Mouse (Mus musculus): ENCODE results near the gene Tax1bp3. TPM values are rescaled to one million over a fixed set of nuclear protein-coding genes. Genes with fewer than 3 reads are reported as not detected.

Gene Tax1bp3
- polyA plus RNA-seq, 1 experiment from 2014 or later: 236 TPM

DNA sequence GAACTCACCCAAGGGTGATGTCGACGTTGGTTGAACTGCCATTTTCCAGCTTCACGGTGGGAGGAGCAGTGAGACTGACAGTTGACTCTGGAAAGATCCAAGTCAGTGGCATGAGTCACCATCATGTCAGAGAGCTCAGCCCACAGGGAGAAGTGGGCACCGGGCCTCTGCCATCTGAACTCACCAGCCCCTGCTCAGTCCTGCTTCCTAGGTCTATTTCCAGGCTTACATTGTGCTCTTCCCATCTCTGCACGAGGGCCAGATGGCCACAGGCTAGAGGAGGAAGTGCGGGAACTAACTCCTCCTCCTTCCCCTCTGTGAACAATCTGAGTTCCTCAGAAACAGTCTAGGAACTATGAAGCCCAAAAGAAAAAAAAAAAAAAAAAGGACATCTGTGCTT, 16.2 kb downstream of the Tax1bp3 start:
- H3K27me3 ChIP-seq (replicated peaks; ENCODE audit: control insufficient read depth, insufficient read depth, low read length): no peaks in the 10 kb centered on the region
- H3K27ac ChIP-seq (ENCODE audit: low read length): no peak overlapping the region
- no peaks in the 10 kb centered on the region for H3K9me3 ChIP-seq (ENCODE audit: control insufficient read depth, low read length)
- no peaks in the 10 kb centered on the region for H3K36me3 ChIP-seq (ENCODE audit: control insufficient read depth, insufficient read depth, low read length)
- no peak overlapping the region for H3K4me2 ChIP-seq (ENCODE audit: low read depth, low read length)
- H3K4me1 ChIP-seq (ENCODE audit: control insufficient read depth, insufficient read depth, low read length): peaks cover 3% of the 10 kb centered on the region; the same call in 1 of the 2 replicates
- no peak overlapping the region for H3K4me3 ChIP-seq (ENCODE audit: low read length)
- ATAC-seq: no peak
- 73% methylated on average over 6 of the region's 6 CpGs for WGBS
- no peak overlapping the region for H3K9ac ChIP-seq (ENCODE audit: low read depth, low read length)

DNA sequence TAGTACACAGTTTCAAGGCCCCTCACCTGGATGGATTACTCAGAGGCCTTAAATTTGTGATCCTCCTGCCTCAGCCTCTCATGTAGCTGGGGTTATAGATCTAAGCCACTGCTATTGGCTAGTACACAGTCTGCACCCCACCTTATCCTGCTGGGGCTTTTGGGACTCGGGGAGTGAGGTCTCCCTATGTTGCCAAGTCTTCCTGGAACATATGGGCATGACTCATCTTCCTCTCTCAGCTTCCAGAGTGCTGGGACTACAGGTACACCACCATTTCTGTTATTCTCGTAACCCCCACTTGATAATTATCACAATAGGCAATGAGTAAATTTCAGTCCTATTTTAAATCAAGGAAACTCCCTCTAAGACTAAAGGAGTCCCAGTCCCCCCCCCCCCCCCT, 17.6 kb downstream of the Tax1bp3 start:
- 81% methylated on average over 2 of the region's 2 CpGs for WGBS

DNA sequence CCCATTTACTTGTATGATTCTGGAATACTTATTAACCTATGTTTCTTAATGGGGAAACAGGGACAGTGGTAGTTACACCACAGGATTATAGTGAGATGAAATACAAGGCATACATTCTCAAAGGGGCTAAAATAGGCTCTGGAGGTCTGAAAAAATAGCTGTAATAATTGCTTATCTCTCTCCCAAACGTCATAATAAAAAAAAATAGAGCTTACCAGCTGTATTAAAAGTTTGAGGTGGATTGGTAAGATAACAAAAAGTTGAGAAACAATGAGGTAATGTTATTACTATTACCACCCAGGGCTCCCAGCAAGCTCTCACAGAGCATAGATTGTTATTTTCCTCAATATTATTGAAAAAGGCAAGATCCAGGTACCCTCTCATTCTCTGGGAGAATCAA, 21.3 kb downstream of the Tax1bp3 start:
- H3K27me3 ChIP-seq (replicated peaks; ENCODE audit: control insufficient read depth, insufficient read depth, low read length): no peaks in the 10 kb centered on the region
- 0% methylated on average over 1 of the region's 1 CpGs for WGBS
- peak overlapping the region; percentile 88 for H3K4me2 ChIP-seq (ENCODE audit: low read depth, low read length)
- H3K4me1 ChIP-seq (ENCODE audit: control insufficient read depth, insufficient read depth, low read length): peaks cover 14% of the 10 kb centered on the region
- peak overlapping the region; percentile 85 for H3K9ac ChIP-seq (ENCODE audit: low read depth, low read length)
- no peak for ATAC-seq
- H3K27ac ChIP-seq (ENCODE audit: low read length): no peak overlapping the region
- peak overlapping the region; percentile 88 for H3K4me3 ChIP-seq (ENCODE audit: low read length)
- no peaks in the 10 kb centered on the region for H3K9me3 ChIP-seq (ENCODE audit: control insufficient read depth, low read length)
- H3K36me3 ChIP-seq (ENCODE audit: control insufficient read depth, insufficient read depth, low read length): no peaks in the 10 kb centered on the region

More for the DNA sequence above, 17.6 kb downstream of the Tax1bp3 start:
- no peak overlapping the region for H3K9ac ChIP-seq (ENCODE audit: low read depth, low read length)
- H3K36me3 ChIP-seq (ENCODE audit: control insufficient read depth, insufficient read depth, low read length): no peaks in the 10 kb centered on the region
- no peaks in the 10 kb centered on the region for H3K27me3 ChIP-seq (replicated peaks; ENCODE audit: control insufficient read depth, insufficient read depth, low read length)
- no peak overlapping the region for H3K4me2 ChIP-seq (ENCODE audit: low read depth, low read length)
- H3K27ac ChIP-seq (ENCODE audit: low read length): no peak overlapping the region
- H3K9me3 ChIP-seq (ENCODE audit: control insufficient read depth, low read length): no peaks in the 10 kb centered on the region
- ATAC-seq: no peak
- H3K4me1 ChIP-seq (ENCODE audit: control insufficient read depth, insufficient read depth, low read length): peaks cover 7% of the 10 kb centered on the region
- H3K4me3 ChIP-seq (ENCODE audit: low read length): no peak overlapping the region

DNA sequence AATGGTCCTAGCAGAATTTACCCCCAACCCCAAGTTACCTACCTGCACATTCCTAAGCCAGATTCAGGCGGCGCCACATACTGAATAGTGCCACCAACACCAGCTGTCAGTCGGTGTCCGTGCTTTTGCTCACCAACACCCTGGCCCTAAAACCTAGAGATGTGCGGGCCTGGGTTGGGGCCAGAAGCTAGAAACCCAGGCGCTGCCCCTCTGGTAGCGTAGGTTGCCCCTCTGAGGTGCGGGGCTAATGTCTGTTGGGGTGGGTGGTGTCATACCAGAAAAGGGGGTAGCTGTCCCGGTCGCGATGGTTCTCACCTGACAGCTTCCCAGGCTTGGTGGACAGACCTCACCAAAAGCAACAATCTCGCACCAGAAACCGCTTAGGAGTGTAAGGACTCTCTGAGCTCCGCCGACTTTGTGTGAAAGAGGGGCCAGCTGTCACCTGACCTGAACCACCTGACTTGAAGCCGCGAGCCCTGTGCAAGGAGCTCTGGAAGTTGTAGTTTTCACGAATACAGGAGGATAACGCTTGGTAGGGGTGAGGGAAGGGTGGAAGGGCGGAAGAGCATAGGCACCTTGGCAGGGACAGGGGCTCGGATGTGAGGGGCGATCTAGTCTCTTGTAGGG, 21.8 kb downstream of the Tax1bp3 start, which contains the start of gene Ctns:
Gene Ctns (minus strand): TSS at position 440 of the 627 bp plus-strand sequence.
- Histone ChIP-seq H3K4me2 (ENCODE audit: low read depth, low read length) (peak within 1 kb of the TSS; percentile 92), H3K36me3 (ENCODE audit: control insufficient read depth, insufficient read depth, low read length) (no peaks in the 10 kb centered on the region), H3K9ac (ENCODE audit: low read depth, low read length) (peak within 1 kb of the TSS; percentile 85), H3K4me1 (ENCODE audit: control insufficient read depth, insufficient read depth, low read length) (peaks cover 14% of the 10 kb centered on the region), H3K9me3 (ENCODE audit: control insufficient read depth, low read length) (no peaks in the 10 kb centered on the region), H3K4me3 (ENCODE audit: low read length) (peak within 1 kb of the TSS; percentile 88), H3K27me3 (replicated peaks; ENCODE audit: control insufficient read depth, insufficient read depth, low read length) (no peaks in the 10 kb centered on the region), H3K27ac (ENCODE audit: low read length) (peak within 1 kb of the TSS; percentile 85)
- ATAC-seq: peak; percentile 98
- WGBS: under 1% methylated on average over 22 of the region's 22 CpGs

DNA sequence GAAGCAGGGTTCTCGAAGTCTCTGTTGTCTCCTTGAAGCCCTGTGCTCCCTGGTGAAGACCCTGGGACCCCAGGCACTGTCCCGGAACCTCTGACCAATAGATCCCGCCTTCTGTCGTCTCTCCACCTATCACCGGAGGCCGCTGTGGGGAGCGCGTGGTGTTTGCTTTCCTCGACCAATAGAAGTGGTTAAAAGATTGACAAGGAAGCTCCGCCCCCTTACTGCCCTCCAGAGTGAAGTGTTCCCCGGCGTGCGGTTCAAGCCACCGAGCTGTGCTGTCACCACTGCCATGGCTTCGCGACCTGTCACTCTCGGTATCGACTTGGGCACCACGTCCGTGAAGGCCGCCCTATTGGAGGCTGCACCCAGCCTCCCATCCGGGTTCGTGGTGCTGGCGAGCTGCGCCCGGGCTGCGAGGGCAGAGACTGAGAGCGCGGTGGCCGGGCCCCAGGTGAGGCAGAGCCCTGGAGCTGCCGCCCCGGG, 22.4 kb downstream of the Tax1bp3 start, which contains the start of gene Shpk:
Gene Shpk (plus strand): TSS at position 231 of the 483 bp plus-strand sequence.
- no peaks in the 10 kb centered on the region for H3K36me3 ChIP-seq (ENCODE audit: control insufficient read depth, insufficient read depth, low read length)
- no peaks in the 10 kb centered on the region for H3K9me3 ChIP-seq (ENCODE audit: control insufficient read depth, low read length)
- H3K4me3 ChIP-seq (ENCODE audit: low read length): peak within 1 kb of the TSS; percentile 88
- H3K4me2 ChIP-seq (ENCODE audit: low read depth, low read length): peak within 1 kb of the TSS; percentile 92
- H3K27ac ChIP-seq (ENCODE audit: low read length): peak within 1 kb of the TSS; percentile 85
- peak within 1 kb of the TSS; percentile 85 for H3K9ac ChIP-seq (ENCODE audit: low read depth, low read length)
- ATAC-seq: peak; percentile 98
- under 1% methylated on average over 32 of the region's 32 CpGs for WGBS
- peaks cover 14% of the 10 kb centered on the region for H3K4me1 ChIP-seq (ENCODE audit: control insufficient read depth, insufficient read depth, low read length)
- H3K27me3 ChIP-seq (replicated peaks; ENCODE audit: control insufficient read depth, insufficient read depth, low read length): no peaks in the 10 kb centered on the region

DNA sequence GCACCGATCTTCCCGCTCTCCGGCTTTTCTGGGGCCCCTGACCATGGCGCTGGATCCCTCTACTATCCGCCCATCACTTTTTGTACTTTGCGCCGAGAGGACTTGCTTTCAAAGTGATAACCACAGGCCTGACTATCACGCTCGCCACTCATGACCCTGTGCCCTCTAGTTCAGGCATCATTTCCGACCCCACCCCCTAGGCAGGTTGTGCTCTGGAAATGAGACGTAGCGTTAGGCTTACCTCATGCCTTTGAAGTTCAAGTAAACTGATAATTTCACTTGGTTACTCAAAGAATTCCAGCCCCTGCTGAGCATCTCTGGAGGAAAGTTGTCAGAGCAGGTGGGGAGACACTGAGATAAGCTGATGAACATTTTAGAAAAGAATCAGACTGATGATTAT, 23.0 kb downstream of the Tax1bp3 start:
- no peaks in the 10 kb centered on the region for H3K36me3 ChIP-seq (ENCODE audit: control insufficient read depth, insufficient read depth, low read length)
- H3K27ac ChIP-seq (ENCODE audit: low read length): peak overlapping the region; percentile 85
- H3K9ac ChIP-seq (ENCODE audit: low read depth, low read length): peak overlapping the region; percentile 85
- H3K27me3 ChIP-seq (replicated peaks; ENCODE audit: control insufficient read depth, insufficient read depth, low read length): no peaks in the 10 kb centered on the region
- H3K4me2 ChIP-seq (ENCODE audit: low read depth, low read length): peak overlapping the region; percentile 92
- WGBS: 4% methylated on average over 12 of the region's 12 CpGs
- ATAC-seq: peak; percentile 17
- peaks cover 14% of the 10 kb centered on the region for H3K4me1 ChIP-seq (ENCODE audit: control insufficient read depth, insufficient read depth, low read length)
- H3K4me3 ChIP-seq (ENCODE audit: low read length): peak overlapping the region; percentile 88
- H3K9me3 ChIP-seq (ENCODE audit: control insufficient read depth, low read length): no peaks in the 10 kb centered on the region

DNA sequence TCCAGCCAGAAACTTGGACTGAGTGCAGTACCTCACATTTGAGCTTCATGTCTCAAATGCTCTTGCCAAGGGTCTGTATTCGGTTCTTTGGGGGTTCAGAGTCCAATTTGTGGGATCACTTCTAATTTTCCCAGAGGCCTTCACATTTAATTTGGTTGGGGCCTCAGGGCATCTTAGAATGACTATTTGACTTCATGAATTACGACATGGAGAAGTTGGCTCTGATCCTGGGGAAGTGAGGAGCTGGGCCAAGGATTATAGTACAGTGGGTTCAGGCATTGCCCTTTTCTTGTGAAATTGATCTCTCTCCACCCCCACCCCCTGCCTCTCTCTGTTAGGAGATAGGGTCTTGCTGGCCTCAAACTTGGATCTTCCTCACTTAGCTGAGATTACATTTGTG, 24.1 kb downstream of the Tax1bp3 start:
- no peak overlapping the region for H3K27ac ChIP-seq (ENCODE audit: low read length)
- H3K9ac ChIP-seq (ENCODE audit: low read depth, low read length): no peak overlapping the region
- no peaks in the 10 kb centered on the region for H3K36me3 ChIP-seq (ENCODE audit: control insufficient read depth, insufficient read depth, low read length)
- H3K4me1 ChIP-seq (ENCODE audit: control insufficient read depth, insufficient read depth, low read length): peaks cover 14% of the 10 kb centered on the region
- no peaks in the 10 kb centered on the region for H3K9me3 ChIP-seq (ENCODE audit: control insufficient read depth, low read length)
- no peak overlapping the region for H3K4me2 ChIP-seq (ENCODE audit: low read depth, low read length)
- WGBS: 76% methylated on average over 2 of the region's 2 CpGs
- H3K27me3 ChIP-seq (replicated peaks; ENCODE audit: control insufficient read depth, insufficient read depth, low read length): no peaks in the 10 kb centered on the region
- no peak for ATAC-seq
- no peak overlapping the region for H3K4me3 ChIP-seq (ENCODE audit: low read length)

DNA sequence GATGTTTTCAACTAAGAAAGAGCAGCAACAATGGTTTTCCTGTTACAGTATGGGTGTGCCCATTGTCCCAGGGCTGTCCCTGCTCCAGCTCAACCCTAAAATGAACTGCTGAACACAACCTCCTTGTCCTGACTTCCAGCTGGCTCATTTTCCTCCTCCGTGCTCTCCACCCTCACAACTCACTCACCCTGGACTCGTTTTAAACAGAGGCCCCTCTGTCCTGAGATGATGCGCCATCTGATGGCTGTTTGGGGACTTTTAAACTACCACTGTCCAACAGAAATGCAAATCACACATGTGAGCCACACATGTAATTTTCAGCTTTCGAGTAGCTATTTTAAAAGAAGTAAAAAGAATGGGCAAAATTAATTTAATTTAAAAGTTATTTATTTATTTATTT, 24.7 kb downstream of the Tax1bp3 start:
- 34% methylated on average over 4 of the region's 4 CpGs for WGBS
- Histone ChIP-seq H3K9ac (ENCODE audit: low read depth, low read length) (no peak overlapping the region), H3K9me3 (ENCODE audit: control insufficient read depth, low read length) (no peaks in the 10 kb centered on the region), H3K27me3 (replicated peaks; ENCODE audit: control insufficient read depth, insufficient read depth, low read length) (no peaks in the 10 kb centered on the region), H3K27ac (ENCODE audit: low read length) (no peak overlapping the region), H3K4me3 (ENCODE audit: low read length) (no peak overlapping the region), H3K36me3 (ENCODE audit: control insufficient read depth, insufficient read depth, low read length) (no peaks in the 10 kb centered on the region), H3K4me2 (ENCODE audit: low read depth, low read length) (no peak overlapping the region), H3K4me1 (ENCODE audit: control insufficient read depth, insufficient read depth, low read length) (peaks cover 14% of the 10 kb centered on the region)
- ATAC-seq: no peak

DNA sequence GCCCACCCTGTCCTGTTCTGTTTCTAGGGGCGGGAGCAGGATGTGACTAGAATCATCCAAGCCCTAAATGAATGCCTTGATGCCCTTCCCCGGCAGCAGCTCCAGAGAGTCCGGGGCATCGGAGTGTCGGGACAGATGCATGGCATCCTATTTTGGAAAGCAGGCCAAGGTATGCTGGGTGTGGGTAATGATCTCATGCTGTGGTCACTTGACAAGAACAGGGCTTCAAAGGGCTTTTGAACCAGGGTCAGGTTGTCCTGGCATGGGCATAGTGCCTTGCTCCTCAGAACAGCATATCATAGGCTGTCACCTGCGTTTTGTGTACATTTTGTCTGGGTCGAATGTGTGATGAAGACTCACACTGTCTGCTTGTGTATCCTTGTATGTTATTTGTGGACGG, 27.0 kb downstream of the Tax1bp3 start:
- Histone ChIP-seq H3K4me3 (ENCODE audit: low read length) (no peak overlapping the region), H3K4me1 (ENCODE audit: control insufficient read depth, insufficient read depth, low read length) (peaks cover 8% of the 10 kb centered on the region), H3K27me3 (replicated peaks; ENCODE audit: control insufficient read depth, insufficient read depth, low read length) (no peaks in the 10 kb centered on the region), H3K27ac (ENCODE audit: low read length) (no peak overlapping the region), H3K9ac (ENCODE audit: low read depth, low read length) (no peak overlapping the region), H3K36me3 (ENCODE audit: control insufficient read depth, insufficient read depth, low read length) (no peaks in the 10 kb centered on the region), H3K9me3 (ENCODE audit: control insufficient read depth, low read length) (no peaks in the 10 kb centered on the region), H3K4me2 (ENCODE audit: low read depth, low read length) (no peak overlapping the region)
- 81% methylated on average over 8 of the region's 8 CpGs for WGBS
- ATAC-seq: no peak
